Mouse (Mus musculus) myocyte (in vitro differentiated cells): ENCODE measurements around the gene Gm21988. TPM values are rescaled to one million over a fixed set of nuclear protein-coding genes. Genes with fewer than 3 reads are reported as not detected.

Experiments used
- H3K27me3 ChIP-seq: one replicate; pipeline ENCODE4 v1.6.1; 2011; ENCODE audit not compliant: control insufficient read depth, insufficient read depth, insufficient read length
- H3K36me3 ChIP-seq: one replicate; pipeline ENCODE4 v1.6.1; 2011; ENCODE audit not compliant: control insufficient read depth, insufficient read depth
- H3K4me2 ChIP-seq: one replicate; pipeline ENCODE4 v1.6.1; 2011; ENCODE audit warnings: low read depth, control low read depth
- H3K4me3 ChIP-seq: one replicate; pipeline ENCODE4 v1.5.1; 2011; ENCODE audit warnings: mild to moderate bottlenecking, control low read depth, moderate library complexity
- H3K79me2 ChIP-seq: one replicate; pipeline ENCODE4 v1.6.1; 2011; ENCODE audit not compliant: control insufficient read depth, insufficient read depth
- H3ac ChIP-seq: one replicate; pipeline ENCODE4 v1.6.1; 2011; ENCODE audit not compliant: control insufficient read depth, insufficient read length
- CEBPB ChIP-seq: IDR thresholded peaks from 2 replicates; pipeline ENCODE4 v1.6.1; 2011; ENCODE audit warnings: mild to moderate bottlenecking, moderate library complexity; ENCODE audit not compliant: poor library complexity, insufficient read depth, severe bottlenecking
- E2F4 ChIP-seq: IDR thresholded peaks from one replicate; pipeline ENCODE4 v1.6.1; 2011; ENCODE audit warnings: mild to moderate bottlenecking, control low read depth, moderate library complexity; ENCODE audit not compliant: insufficient read depth
- MAX ChIP-seq: IDR thresholded peaks from one replicate; pipeline ENCODE4 v1.6.1; 2011; ENCODE audit warnings: low read depth, mild to moderate bottlenecking, control low read depth
- MYOD1 ChIP-seq, 3 experiments: IDR thresholded peaks; one replicate each; pipeline ENCODE4 v1.6.1; 2011; ENCODE audit warnings: control low read depth in 2 of 3, low read depth in 2 of 3, mild to moderate bottlenecking in 2 of 3, moderate library complexity in 1 of 3; ENCODE audit not compliant: insufficient read length in 2 of 3, control insufficient read depth in 1 of 3
- MYOG ChIP-seq, 3 experiments: IDR thresholded peaks; one replicate each; pipeline ENCODE4 v1.6.1; 2011; ENCODE audit warnings: control low read depth in 2 of 3, low read depth in 2 of 3, mild to moderate bottlenecking in 2 of 3; ENCODE audit not compliant: insufficient read length in 2 of 3, control insufficient read depth in 1 of 3, insufficient read depth in 1 of 3
- POLR2A ChIP-seq: IDR thresholded peaks from one replicate; pipeline ENCODE4 v1.6.1; 2011; ENCODE audit warnings: low read depth, mild to moderate bottlenecking, control low read depth, moderate library complexity; ENCODE audit not compliant: insufficient read length
- POLR2AphosphoS2 ChIP-seq: IDR thresholded peaks from one replicate; pipeline ENCODE4 v1.6.1; 2011; ENCODE audit warnings: low read depth, control low read depth; ENCODE audit not compliant: insufficient read length
- REST ChIP-seq: IDR thresholded peaks from one replicate; pipeline ENCODE4 v1.6.1; 2011; ENCODE audit warnings: mild to moderate bottlenecking, control low read depth, moderate library complexity; ENCODE audit not compliant: insufficient read depth, insufficient read length
- SRF ChIP-seq: IDR thresholded peaks from one replicate; pipeline ENCODE4 v1.6.1; 2011; ENCODE audit warnings: low read depth; ENCODE audit not compliant: control insufficient read depth, insufficient read length
- TCF12 ChIP-seq: IDR thresholded peaks from one replicate; pipeline ENCODE4 v1.6.1; 2011; ENCODE audit warnings: mild to moderate bottlenecking, control low read depth; ENCODE audit not compliant: poor library complexity, insufficient read depth, severe bottlenecking
- TCF3 ChIP-seq: IDR thresholded peaks from one replicate; pipeline ENCODE4 v1.6.1; 2011; ENCODE audit warnings: low read depth, control low read depth; ENCODE audit not compliant: insufficient read length
- USF1 ChIP-seq: IDR thresholded peaks from one replicate; pipeline ENCODE4 v1.6.1; 2011; ENCODE audit warnings: low read depth, mild to moderate bottlenecking, control low read depth, moderate library complexity
- polyA plus RNA-seq: library from polyadenylated mRNA; unstranded; fragments of >200 nt; fragmentation: generic; extraction: Trizol; gene quantifications from one replicate; pipeline ENCODE4 v1.2.1, GENCODE M21; 2012; ENCODE audit warnings: missing spikeins

Gm21988 gene
- polyA plus RNA-seq, 1 experiment = 9.2 TPM

DNA sequence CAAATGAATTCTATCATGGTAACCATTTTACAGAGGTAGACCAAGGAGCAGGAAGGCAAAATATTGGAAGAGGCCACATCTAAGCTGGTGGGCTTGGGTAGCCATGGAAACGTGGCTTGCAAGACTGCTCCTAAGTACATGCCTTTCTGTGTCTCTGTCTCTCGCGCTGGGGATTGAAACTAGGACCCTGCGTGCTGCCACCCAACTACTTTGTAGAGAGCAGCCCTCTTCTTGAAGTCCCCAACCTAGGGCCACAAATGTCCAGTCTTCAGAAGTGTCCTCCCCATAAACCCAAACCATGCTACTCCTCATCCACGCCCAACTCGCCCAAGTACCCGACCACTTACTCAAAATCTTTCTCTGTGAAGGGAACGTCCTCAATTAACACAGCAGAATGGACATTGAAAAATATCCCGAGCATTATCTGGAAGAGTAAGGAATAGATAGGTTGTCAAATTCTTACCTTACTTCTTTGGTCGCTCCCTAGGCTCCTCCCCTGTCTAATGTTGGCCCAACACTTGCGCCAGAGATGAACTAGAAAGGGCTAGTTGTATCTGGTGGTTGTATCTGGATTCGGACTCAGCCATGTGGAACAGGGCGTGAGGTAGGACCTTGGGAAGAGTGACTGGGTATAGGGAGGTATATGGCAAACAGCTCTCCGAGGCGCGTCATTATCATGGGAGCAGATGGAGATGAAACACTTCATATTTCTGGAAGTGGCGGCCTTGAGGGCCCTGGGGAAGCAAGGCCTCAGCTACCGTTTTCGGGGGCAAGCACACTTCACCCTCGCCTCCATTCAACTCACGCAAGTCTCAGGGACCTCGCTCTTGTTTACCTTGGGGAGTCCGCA is 814 bp downstream of the Gm21988 start:
- H3K4me3 ChIP-seq = peak overlapping the region; percentile 60
- peaks cover 5% of the 10 kb centered on the region for H3K27me3 ChIP-seq
- TF ChIP-seq POLR2AphosphoS2 = peak; percentile 21
- no peak for TF ChIP-seq TCF3
- peaks cover 13% of the 10 kb centered on the region for H3K79me2 ChIP-seq
- no peaks in the 10 kb centered on the region for H3K36me3 ChIP-seq
- peak overlapping the region; percentile 88 for H3K4me2 ChIP-seq
- H3ac ChIP-seq = peak overlapping the region; percentile 4

- peak within 1 kb of the TSS; percentile 60 for H3K4me3 ChIP-seq
- peak within 1 kb of the TSS; percentile 94 for H3K4me2 ChIP-seq
- peak; percentile 28 for TF ChIP-seq TCF3
- TF ChIP-seq MAX = no peak
- TF ChIP-seq USF1 = no peak
- TF ChIP-seq CEBPB = peak; percentile 70; the same call in 1 of the 2 replicates
- no peak for TF ChIP-seq TCF12
- TF ChIP-seq REST = peak; percentile 9
- TF ChIP-seq MYOD1 (IDR thresholded peaks at IDR 0.05; ENCODE audit: control insufficient read depth in 1 of 3, insufficient read length in 2 of 3, low read depth in 2 of 3) = peak in 1 of 3 experiments; percentile 28
- peak; percentile 3 for TF ChIP-seq SRF
- TF ChIP-seq E2F4 = no peak
- TF ChIP-seq MYOG (IDR thresholded peaks at IDR 0.05; ENCODE audit: control insufficient read depth in 1 of 3, insufficient read depth in 1 of 3, insufficient read length in 2 of 3, low read depth in 2 of 3) = peak in 1 of 3 experiments; percentile 15
- peak; percentile 88 for TF ChIP-seq POLR2A
- peak; percentile 96 for TF ChIP-seq POLR2AphosphoS2
- H3K27me3 ChIP-seq = peaks cover 3% of the 10 kb centered on the region
- H3K36me3 ChIP-seq = no peaks in the 10 kb centered on the region
- peak within 1 kb of the TSS; percentile 4 for H3ac ChIP-seq
- H3K79me2 ChIP-seq = peaks cover 13% of the 10 kb centered on the region
These were observed 2.0 kb downstream of the Gm21988 start, which contains the start of gene 0610010K14Rik for GRCm38 (mm10) chr11:70237457-70238167. TSS of gene 0610010K14Rik (minus strand) at chr11:70237914.

- Histone ChIP-seq H3K4me2 (peak overlapping the region; percentile 94), H3ac (peak overlapping the region; percentile 4), H3K27me3 (no peaks in the 10 kb centered on the region), H3K79me2 (peaks cover 13% of the 10 kb centered on the region), H3K4me3 (peak overlapping the region; percentile 60), H3K36me3 (no peaks in the 10 kb centered on the region)
- TF ChIP-seq POLR2AphosphoS2 = no peak
- TF ChIP-seq SRF = no peak
- TF ChIP-seq REST = no peak
These were observed 2.9 kb downstream of the Gm21988 start for GRCm38 (mm10) chr11:70236717-70237116.

DNA sequence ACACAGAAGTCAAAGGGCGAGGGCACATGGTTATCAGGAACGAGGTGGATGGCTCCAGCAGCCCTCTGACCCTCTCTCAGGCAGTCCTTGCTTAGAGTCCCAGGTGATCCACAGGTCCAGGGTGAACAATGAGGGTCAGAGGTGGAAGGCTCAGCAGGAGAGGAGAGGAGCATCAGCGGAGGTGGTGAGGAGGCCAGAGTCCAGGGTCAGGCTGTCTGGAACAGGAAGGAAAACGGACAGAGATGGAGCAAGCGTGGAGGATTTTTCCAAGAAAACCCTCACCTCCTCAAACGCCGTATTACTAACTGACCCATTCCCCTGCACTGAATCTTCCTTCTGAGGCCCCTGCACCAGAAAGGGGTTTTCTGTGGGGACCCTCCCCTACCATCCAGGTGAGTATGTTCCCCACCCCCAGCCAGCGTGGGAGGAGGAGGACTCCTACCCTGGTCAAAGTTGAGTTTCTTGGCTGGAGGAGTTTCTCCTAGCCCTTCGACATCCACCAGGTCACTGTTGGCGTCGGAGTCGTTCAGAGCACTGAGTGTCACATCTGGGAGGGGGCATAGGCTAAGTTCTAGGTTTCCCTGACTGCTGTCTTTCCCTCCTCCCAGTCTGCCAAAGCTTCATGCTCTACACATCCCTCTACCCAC is 4.3 kb downstream of the Gm21988 start:
- no peak for TF ChIP-seq TCF12
- TF ChIP-seq MYOG (IDR thresholded peaks at IDR 0.05; ENCODE audit: control insufficient read depth in 1 of 3, insufficient read depth in 1 of 3, insufficient read length in 2 of 3, low read depth in 2 of 3) = no peak
- TF ChIP-seq POLR2A = no peak
- TF ChIP-seq POLR2AphosphoS2 = no peak
- no peak for TF ChIP-seq E2F4
- no peak for TF ChIP-seq CEBPB
- TF ChIP-seq USF1 = no peak
- TF ChIP-seq TCF3 = no peak
- TF ChIP-seq REST = no peak
- TF ChIP-seq SRF = no peak
- TF ChIP-seq MYOD1 (IDR thresholded peaks at IDR 0.05; ENCODE audit: control insufficient read depth in 1 of 3, insufficient read length in 2 of 3, low read depth in 2 of 3) = no peak
- no peak for TF ChIP-seq MAX
- Histone ChIP-seq H3K4me3 (no peak overlapping the region), H3ac (no peak overlapping the region), H3K27me3 (no peaks in the 10 kb centered on the region), H3K79me2 (peaks cover 13% of the 10 kb centered on the region), H3K4me2 (no peak overlapping the region), H3K36me3 (no peaks in the 10 kb centered on the region)
